Mouse (Mus musculus) stomach, postnatal 0 days (tissue): ENCODE results near the gene Krt82.

Experiments
- CTCF ChIP-seq: IDR thresholded peaks from 2 replicates; pipeline ENCODE4 v1.5.1; 2016; ENCODE audit warnings: antibody characterized with exemption, low read depth, mild to moderate bottlenecking, moderate library complexity
- EP300 ChIP-seq: optimal IDR thresholded peaks from 2 replicates; pipeline ENCODE3; 2016; ENCODE audit warnings: antibody characterized with exemption

GRCm38 (mm10) chr15:101492718-101493117 lies 57.7 kb downstream of the Krt82 start:
- TF ChIP-seq CTCF (no peak), EP300 (no peak)
